Mouse (Mus musculus) gastrocnemius, postnatal 36 days (tissue): ENCODE results near the gene Cdh18. TPM values are rescaled to one million over a fixed set of nuclear protein-coding genes. Genes with fewer than 3 reads are reported as not detected.
"Not testable (repeated sequence)": the region's sequence is repeated elsewhere in the genome, so short reads cannot be mapped to it uniquely, and the experiment has no call there.

Experiments
- DNase-seq, 2 experiments: peaks; one replicate each; pipeline ENCODE4 v3.0.0; 2022
- intact Hi-C: fragments of 180-260 bp; cut with DNase I; formaldehyde crosslinking; loops from one replicate; pipeline ENCODE4 v1.15.1; 2025
- total RNA-seq, 2 experiments: library from RNA; stranded (reverse); gene quantifications; 2 replicates each; pipeline ENCODE4 v1.2.3; 2021

Gene Cdh18
- total RNA-seq, 2 experiments from 2014 or later: not detected

DNA sequence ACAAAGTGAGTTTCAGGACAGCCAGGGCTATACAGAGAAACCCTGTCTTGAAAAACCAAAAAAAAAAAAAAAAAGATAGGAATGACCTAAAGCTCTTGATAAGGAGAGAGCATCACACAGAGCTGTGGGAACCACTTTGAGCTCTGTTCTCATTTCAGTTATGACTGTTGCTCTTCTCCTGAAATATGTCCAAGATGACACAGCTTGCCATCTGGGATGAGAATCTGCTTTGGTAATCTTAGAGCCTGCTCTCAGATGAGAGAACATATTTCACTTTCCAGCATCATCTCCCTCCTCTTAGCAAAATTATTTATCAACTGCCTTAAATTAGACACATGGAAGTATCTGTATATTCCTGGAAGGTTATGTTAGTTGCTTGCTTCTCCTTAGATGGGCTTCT is 365.6 kb downstream of the Cdh18 start:
- DNase-seq: no peak
- intact Hi-C loops: no loop called here

- no peak for DNase-seq
- intact Hi-C loops: no loop called here
Observed at GRCm38 (mm10) chr15:22934293-22934692, 385.5 kb downstream of the Cdh18 start.

DNA sequence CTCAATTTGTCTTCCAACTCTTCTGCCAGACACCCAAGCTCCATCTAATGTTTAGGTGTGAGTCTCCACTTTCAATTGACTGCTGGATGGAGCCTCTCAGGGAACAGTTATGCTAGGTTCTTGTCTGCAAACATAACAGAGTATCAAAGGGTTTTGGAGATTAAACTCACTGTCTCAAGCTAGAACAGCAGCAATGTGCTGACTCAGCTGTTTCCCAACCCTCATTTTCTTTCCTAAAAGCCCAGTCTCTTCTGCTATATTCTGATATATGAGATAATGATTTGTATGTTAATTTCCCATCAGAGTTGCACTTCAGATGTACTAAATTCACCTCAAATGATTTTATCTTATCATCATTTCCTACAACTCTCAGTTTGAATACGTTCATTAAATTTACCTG is 398.4 kb downstream of the Cdh18 start:
- intact Hi-C loops: no loop called here
- no peak for DNase-seq

DNA sequence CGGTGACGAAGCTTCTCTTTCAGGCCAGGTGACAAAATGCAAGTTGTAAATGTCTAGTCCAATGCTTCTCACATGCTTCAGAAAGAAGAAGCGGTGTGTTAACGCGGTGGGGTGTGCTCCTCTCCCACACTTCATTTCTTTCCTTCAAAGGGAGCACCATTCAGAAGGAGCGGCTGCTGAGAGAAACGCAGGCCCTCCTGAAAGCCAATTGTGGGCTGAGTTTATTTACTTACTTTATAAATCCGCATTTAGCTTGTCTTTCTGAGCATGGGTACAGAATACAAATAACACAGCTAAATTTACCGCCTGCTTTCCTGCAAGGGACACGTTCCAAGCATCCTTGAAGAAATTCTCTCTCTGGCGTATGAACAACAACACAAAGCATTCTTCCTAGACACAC is 420.6 kb downstream of the Cdh18 start:
- intact Hi-C loops: no loop called here
- DNase-seq: no peak

GRCm38 (mm10) chr15:22980136-22980535 is 431.3 kb downstream of the Cdh18 start:
- intact Hi-C loops: no loop called here
- DNase-seq: no peak

GRCm38 (mm10) chr15:22984647-22985046 is 435.8 kb downstream of the Cdh18 start:
- intact Hi-C loops: no loop called here
- DNase-seq: no peak

DNA sequence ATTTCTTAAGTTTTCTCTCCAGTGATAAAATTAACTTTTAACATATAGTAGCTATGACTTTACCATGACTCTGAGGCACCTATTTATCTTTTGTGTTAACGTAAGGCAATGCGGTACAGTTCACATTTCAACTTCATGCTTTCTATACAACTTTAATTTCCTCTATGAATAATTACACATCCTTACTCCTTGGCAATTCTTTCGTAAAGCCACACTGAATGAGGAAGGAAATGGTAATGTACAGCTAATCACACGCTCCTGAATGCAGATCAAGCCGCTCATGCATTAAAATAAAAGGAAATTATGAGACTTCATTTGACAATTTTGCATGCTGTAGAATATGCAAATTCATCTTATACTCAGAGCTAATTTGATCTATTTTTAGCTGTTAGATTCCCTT is 467.9 kb downstream of the Cdh18 start:
- intact Hi-C loops: no loop called here
- no peak for DNase-seq

GRCm38 (mm10) chr15:23021151-23021550 is 472.3 kb downstream of the Cdh18 start:
- no peak for DNase-seq
- intact Hi-C loops: no loop called here

DNA sequence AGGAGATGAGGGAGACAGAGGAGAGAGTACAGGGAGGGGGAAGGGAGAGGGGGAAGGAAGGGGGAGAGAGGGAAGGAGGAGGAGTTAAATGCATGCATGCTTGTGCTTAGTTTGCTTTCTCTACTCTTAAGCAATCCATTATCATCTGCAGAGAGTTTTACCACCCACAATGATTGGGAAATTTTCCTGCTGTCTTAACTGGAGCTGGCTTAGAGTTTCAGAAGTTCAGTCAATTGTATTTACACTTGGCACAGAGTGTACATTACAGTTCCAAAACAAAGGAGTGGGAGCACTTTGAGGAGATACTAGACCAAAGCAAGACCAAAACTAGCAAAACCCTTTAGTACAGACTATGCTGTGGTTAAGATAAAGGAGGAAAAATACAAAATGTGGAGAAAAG is 473.8 kb downstream of the Cdh18 start:
- no peak for DNase-seq
- intact Hi-C loops: no loop called here

GRCm38 (mm10) chr15:23035551-23036207 is 486.9 kb downstream of the Cdh18 start:
- intact Hi-C loops: no loop called here
- no peak for DNase-seq

- intact Hi-C loops: no loop called here
- peak; percentile 9 to 15 for DNase-seq
Observed at GRCm38 (mm10) chr15:23036208-23037065, 487.6 kb downstream of the Cdh18 start.

DNA sequence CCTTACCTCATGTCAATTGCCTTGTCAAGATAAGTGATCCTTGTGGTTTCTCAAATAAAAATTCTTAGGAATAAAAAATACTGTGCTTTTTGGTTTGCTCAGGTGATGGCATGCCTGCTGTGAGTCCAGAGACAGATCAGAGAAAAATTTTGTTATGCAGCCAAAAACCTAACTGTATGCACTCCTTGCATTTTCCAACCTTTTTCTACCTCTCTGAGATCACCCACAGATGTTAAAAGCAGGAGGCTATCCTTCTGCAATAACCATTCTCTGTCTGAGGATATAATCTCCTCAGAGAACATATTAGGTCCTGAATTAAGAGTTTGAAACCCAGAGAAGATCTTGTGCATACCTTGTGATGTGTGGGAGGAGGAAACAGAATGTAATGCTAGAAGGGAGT is 488.7 kb downstream of the Cdh18 start:
- intact Hi-C loops: no loop called here
- DNase-seq: no peak

DNA sequence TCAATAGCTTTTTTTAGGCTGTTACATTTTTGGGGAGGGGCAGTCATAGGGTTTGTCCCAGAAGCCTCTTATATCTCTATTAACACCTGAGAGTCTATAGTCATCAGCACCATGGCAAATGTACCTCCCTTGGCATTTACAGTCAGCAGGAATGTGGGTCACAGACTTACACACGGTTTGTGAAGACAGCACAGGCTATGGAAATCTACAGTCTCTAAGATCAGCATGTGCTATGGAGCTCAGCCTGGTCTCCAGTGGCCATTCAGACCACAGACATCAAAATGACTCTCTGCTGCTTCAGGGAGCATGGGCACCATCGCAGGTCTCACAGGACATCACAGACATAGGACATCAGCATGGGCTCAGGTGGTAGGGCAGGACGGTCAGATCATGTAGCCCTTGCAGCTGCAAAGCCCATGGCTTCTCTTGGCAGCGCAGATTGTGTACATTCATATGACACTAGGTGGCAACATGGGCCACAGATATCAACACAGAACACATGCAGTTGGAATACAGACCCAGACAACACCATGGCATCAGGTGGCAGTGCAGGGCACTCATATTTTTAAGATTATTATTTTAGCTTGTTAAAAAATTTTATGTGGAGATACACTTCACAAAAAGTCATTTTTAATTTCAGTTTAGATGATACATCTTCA is 497.4 kb downstream of the Cdh18 start:
- intact Hi-C loops: no loop called here
- DNase-seq: no peak

DNA sequence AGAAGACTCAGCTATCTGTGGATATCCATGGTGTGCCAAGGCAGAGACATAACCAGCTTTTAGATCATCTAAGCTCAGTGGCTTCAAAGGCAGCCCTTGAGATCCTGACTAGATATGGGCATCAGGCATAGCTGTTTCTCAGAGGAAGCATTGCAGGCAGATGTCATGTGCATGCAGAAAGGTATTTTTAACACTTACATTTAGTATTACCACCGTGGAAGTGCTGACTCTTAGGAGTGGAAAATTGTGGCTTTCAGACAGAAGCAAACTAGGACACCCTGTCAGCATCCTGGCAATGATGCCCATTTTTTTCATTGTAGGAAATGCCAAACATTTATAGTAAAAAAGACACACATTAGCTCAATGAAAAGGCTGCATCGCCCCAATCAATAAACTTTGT is 503.2 kb downstream of the Cdh18 start:
- DNase-seq: no peak
- intact Hi-C loops: no loop called here

DNA sequence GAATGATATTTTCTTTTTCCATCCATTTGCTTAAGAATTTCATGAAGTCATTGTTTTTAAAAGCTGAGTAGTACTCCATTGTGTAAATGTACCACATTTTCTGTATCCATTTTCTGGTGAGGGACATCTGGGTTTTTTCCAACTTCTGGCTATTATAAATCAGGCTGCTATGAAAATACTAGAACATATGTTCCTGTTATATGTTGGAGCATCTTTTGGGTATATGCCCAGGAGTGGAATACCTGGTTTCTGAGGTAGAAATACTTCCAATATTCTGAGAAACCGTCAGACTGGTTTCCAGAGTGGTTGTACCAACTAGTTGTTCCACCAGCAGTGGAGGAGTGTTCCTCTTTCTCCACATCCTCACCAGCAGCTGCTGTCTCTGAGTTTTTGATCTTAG is 536.5 kb downstream of the Cdh18 start:
- DNase-seq, intact Hi-C loops: not testable (repeated sequence)

GRCm38 (mm10) chr15:23087535-23087934 is 538.7 kb downstream of the Cdh18 start:
- intact Hi-C loops: no loop called here
- no peak for DNase-seq

GRCm38 (mm10) chr15:23096601-23097000 is 547.8 kb downstream of the Cdh18 start:
- no peak for DNase-seq
- intact Hi-C loops: no loop called here

DNA sequence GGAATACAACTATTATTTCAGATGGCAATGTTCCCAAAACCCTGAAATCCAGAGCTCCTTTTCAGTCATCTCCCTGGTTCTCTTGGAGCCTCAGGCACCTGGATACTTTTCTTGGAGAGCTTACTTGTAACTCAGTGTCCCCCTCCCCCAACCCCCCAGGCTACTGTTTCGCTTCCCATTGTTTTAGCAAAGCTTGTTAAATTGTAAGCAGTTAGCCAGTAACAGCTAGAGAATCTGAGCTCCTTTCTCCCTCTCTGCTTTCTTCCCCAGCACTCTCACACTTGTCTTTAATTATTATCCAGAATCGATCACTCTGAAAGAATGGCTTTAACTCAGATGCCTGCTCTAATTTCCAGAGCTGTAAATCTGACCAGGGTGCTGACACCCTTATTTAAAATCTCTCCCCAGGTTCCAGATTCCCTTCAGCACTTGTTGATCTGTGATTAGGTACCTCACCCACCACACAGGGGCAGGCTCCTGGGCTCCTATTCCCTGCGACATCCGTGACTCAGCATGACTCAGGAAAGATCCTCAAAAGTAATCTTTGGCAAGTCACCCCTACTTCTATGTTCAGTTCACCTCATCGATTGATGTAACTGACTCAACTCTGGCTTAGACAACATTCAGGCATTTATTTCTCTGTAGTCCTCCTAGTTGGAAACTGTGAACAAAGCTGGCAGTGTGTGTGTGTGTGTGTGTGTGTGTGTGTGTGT is 556.0 kb downstream of the Cdh18 start:
- no peak for DNase-seq
- intact Hi-C loops: no loop called here

- intact Hi-C loops: no loop called here
- no peak for DNase-seq
Observed at GRCm38 (mm10) chr15:23134950-23135715, 586.3 kb downstream of the Cdh18 start.

- intact Hi-C loops: no loop called here
- no peak for DNase-seq
Observed at GRCm38 (mm10) chr15:23136971-23137370, 588.1 kb downstream of the Cdh18 start.
